Mouse (Mus musculus) neural tube, embryonic 14.5 days (tissue): ENCODE measurements around the gene Arrb1. TPM values are rescaled to one million over a fixed set of nuclear protein-coding genes. Genes with fewer than 3 reads are reported as not detected.

ENCODE experiments used
- ATAC-seq: fragments of 200-750 bp; cut with Nextera tagmentation; 2 replicates; pipeline ENCODE4 v1.8.0; 2017; ENCODE audit warnings: low read depth, mild to moderate bottlenecking, moderate TSS enrichment, moderate library complexity
- H3K27ac ChIP-seq: fragments of 300-500 bp; sonication (generic); 2 replicates; pipeline ENCODE4 v1.5.1; 2014; ENCODE audit warnings: low read depth, mild to moderate bottlenecking, control low read depth, low read length, moderate library complexity, mixed read lengths
- H3K27me3 ChIP-seq: fragments of 300-500 bp; sonication (generic); 2 replicates; pipeline ENCODE4 v1.6.1; 2014; ENCODE audit warnings: low read length; ENCODE audit not compliant: control insufficient read depth, insufficient read depth
- H3K36me3 ChIP-seq: fragments of 300-500 bp; sonication (generic); 2 replicates; pipeline ENCODE4 v1.6.1; 2014; ENCODE audit warnings: low read length, mixed read lengths; ENCODE audit not compliant: control insufficient read depth, insufficient read depth
- H3K4me1 ChIP-seq: fragments of 300-500 bp; sonication (generic); 2 replicates; pipeline ENCODE4 v1.6.1; 2014; ENCODE audit warnings: low read length; ENCODE audit not compliant: control insufficient read depth, insufficient read depth
- H3K4me2 ChIP-seq: fragments of 300-500 bp; sonication (generic); 2 replicates; pipeline ENCODE4 v1.6.1; 2014; ENCODE audit warnings: mild to moderate bottlenecking, low read depth, low read length, control low read depth
- H3K4me3 ChIP-seq: fragments of 300-500 bp; sonication (generic); 2 replicates; pipeline ENCODE4 v1.5.1; 2014; ENCODE audit warnings: low read depth, low read length, control low read depth, mixed read lengths
- H3K9ac ChIP-seq: fragments of 300-500 bp; sonication (generic); replicated peaks from 2 replicates; pipeline ENCODE4 v1.6.1; 2014; ENCODE audit warnings: low read depth, mild to moderate bottlenecking, control low read depth, low read length, mixed read lengths
- H3K9me3 ChIP-seq: fragments of 300-500 bp; sonication (generic); 2 replicates; pipeline ENCODE4 v1.6.1; 2016; ENCODE audit warnings: low read length; ENCODE audit not compliant: control insufficient read depth
- WGBS: fragments of 180-500 bp; shearing (Covaris S2); extraction: QIAGEN DNeasy Blood & Tissue Kit; methylation state at CpG from one replicate; pipeline ENCODE4 v1.1.7; 2014; 5-methylcytosine and 5-hydroxymethylcytosine counted together
- polyA plus RNA-seq: library from polyadenylated mRNA; unstranded; fragments of >200 nt; fragmentation: Nextera tagmentation; extraction: Ambion mirVana; gene quantifications from 2 replicates; pipeline ENCODE4 v1.2.1, GENCODE M21; 2014

Arrb1 gene
- polyA plus RNA-seq, 1 experiment from 2014 or later: 9.9 TPM

DNA sequence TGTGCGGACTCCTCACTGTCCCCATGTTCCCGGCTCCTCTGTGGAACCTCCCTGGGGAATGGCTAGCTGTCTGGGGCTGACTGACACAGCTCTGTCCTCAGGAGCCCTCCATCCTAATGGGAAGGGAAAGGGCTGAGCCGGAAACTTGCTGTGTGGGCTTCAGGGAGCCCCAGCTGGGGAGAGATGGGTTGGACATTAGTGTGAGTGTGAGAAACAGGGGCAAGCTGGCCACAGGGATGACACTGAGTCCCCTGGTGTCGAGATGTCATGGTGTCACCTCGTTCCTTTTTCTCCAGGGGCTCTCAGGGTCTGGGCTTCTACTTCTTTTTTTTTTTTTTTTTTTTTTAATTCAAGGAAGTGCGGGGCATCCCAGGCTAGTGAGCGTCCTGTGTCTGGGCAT is 47.0 kb downstream of the Arrb1 start:
- Histone ChIP-seq H3K4me2 (no peak overlapping the region), H3K27ac (no peak overlapping the region), H3K27me3 (no peaks in the 10 kb centered on the region), H3K36me3 (peaks cover 6% of the 10 kb centered on the region; the same call in 1 of the 2 replicates), H3K4me3 (no peak overlapping the region), H3K9me3 (no peaks in the 10 kb centered on the region), H3K4me1 (0 out of 2 replicates have a peak, but pooled peaks cover 12% of the 10 kb centered on the region), H3K9ac (no peak overlapping the region)
- WGBS: 55% methylated on average over 7 of the region's 7 CpGs
- no peak for ATAC-seq

DNA sequence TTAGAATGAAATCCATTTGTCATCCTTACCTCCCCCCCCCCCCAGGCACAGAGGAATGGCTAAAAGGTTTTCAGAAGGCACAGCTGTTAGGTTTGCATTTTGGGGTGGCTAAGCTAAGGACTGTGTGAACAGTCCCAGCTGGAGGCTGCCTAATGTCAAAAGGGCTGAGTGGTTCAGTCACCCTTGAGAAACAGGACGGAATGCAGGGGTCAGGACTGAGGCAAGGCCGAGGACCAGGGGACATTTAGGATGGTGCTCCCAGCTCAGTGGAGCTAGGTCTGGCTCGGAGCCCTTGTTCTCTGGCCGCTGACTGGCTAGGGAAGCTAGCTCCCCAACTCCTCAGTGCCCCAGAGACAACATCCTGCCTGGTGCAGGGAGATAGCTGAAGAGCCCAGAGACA is 47.6 kb downstream of the Arrb1 start:
- Histone ChIP-seq H3K4me3 (no peak overlapping the region), H3K27me3 (no peaks in the 10 kb centered on the region), H3K4me1 (0 out of 2 replicates have a peak, but pooled peaks cover 12% of the 10 kb centered on the region), H3K27ac (no peak overlapping the region), H3K36me3 (peaks cover 6% of the 10 kb centered on the region; the same call in 1 of the 2 replicates), H3K4me2 (no peak overlapping the region), H3K9ac (no peak overlapping the region), H3K9me3 (no peaks in the 10 kb centered on the region)
- 35% methylated on average over 4 of the region's 4 CpGs for WGBS
- no peak for ATAC-seq

DNA sequence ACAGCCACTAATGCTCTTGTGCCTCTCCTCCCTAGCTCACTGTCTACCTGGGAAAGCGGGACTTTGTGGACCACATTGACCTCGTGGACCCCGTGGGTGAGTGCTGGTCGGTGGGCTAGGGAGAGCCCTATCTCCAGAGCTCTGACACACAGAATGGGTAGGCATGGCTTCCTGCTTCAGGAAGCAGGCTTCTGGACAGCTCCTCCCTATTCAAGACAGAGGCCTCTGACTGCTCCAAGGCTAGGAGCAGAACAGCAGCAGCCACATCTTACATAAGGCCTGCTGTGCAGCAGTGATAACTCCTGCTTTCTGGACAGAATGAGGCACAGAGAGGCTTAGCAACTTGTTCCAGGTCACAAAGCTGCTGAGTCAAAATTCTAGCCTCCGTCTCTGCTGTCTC is 48.4 kb downstream of the Arrb1 start:
- Histone ChIP-seq H3K36me3 (peaks cover 13% of the 10 kb centered on the region; the same call in 1 of the 2 replicates), H3K4me2 (no peak overlapping the region), H3K4me3 (no peak overlapping the region), H3K9ac (no peak overlapping the region), H3K27me3 (no peaks in the 10 kb centered on the region), H3K4me1 (0 out of 2 replicates have a peak, but pooled peaks cover 12% of the 10 kb centered on the region), H3K9me3 (no peaks in the 10 kb centered on the region), H3K27ac (no peak overlapping the region)
- no peak for ATAC-seq
- WGBS: 86% methylated on average over 5 of the region's 5 CpGs

DNA sequence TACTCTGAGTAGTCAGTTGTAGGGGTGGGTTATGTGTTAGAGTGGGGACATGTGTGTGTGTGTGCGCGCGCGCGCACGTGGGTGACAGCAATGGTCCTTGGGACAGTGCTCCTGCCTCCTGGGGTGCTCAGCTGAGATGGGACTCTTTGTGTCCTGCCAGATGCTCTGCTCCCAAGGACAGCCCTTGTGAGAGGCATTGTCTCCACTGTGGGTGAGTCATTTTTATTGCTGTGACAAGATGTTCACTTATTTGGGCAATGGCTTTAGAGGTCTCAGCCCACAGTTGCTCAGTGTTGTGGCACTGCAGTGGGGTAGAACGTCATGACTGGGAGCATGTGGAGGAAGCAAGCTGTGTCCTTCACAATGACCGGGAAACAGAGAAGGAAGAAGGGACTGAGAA is 50.7 kb downstream of the Arrb1 start:
- Histone ChIP-seq H3K4me3 (no peak overlapping the region), H3K4me1 (0 out of 2 replicates have a peak, but pooled peaks cover 2% of the 10 kb centered on the region), H3K9me3 (no peaks in the 10 kb centered on the region), H3K27ac (no peak overlapping the region), H3K36me3 (peaks cover 13% of the 10 kb centered on the region; the same call in 1 of the 2 replicates), H3K27me3 (no peaks in the 10 kb centered on the region), H3K4me2 (no peak overlapping the region), H3K9ac (no peak overlapping the region)
- ATAC-seq: no peak
- WGBS: 74% methylated on average over 8 of the region's 8 CpGs

DNA sequence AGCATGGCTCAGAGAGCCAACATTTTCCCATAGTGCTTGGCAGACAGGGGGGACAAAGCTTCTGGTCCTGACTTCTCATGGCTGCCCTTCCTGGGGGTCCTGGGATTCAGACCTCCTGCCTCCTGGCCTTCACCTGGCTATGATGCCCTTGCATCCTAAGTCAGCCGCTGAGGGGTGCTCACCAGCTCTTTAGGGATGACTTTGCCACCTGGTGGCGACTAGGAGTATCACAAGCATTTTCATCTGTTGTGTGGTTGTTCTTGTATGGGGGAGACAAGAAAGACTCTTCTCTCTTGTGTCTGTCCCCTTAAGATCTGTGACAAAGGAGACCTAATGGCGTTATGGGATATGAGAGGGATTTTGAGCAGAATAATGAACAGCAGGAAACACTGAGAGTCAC is 54.8 kb downstream of the Arrb1 start:
- H3K36me3 ChIP-seq: peaks cover 35% of the 10 kb centered on the region
- no peaks in the 10 kb centered on the region for H3K4me1 ChIP-seq
- no peak overlapping the region for H3K27ac ChIP-seq
- ATAC-seq: 0 out of 2 replicates have a peak, but pooled peaks have one; percentile 44
- no peaks in the 10 kb centered on the region for H3K9me3 ChIP-seq
- H3K4me3 ChIP-seq: no peak overlapping the region
- WGBS: 9% methylated on average over 3 of the region's 3 CpGs
- no peaks in the 10 kb centered on the region for H3K27me3 ChIP-seq
- H3K9ac ChIP-seq: no peak overlapping the region
- H3K4me2 ChIP-seq: no peak overlapping the region

DNA sequence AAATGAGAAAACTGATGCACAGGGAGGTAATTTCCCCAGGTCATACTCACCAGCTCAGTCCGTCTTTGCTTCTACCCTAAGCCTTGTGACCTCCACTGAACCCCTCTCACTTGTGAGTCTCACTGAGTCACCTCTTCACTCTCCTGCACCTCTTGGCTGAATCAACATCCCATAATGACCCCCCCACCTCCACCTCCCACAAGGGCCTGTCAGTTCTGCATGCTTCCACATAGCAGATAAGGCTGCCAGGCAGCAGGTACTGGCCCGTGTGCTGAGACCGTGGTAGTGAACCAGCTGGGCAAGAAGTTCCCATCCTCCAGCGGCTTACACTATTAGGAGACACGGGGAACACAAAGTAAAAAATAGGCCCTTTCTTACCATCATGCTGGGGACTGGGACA is 55.4 kb downstream of the Arrb1 start:
- no peak overlapping the region for H3K4me3 ChIP-seq
- WGBS: 47% methylated on average over 5 of the region's 5 CpGs
- no peak overlapping the region for H3K27ac ChIP-seq
- H3K9me3 ChIP-seq: no peaks in the 10 kb centered on the region
- peaks cover 36% of the 10 kb centered on the region for H3K36me3 ChIP-seq
- no peak for ATAC-seq
- no peak overlapping the region for H3K4me2 ChIP-seq
- no peaks in the 10 kb centered on the region for H3K27me3 ChIP-seq
- no peaks in the 10 kb centered on the region for H3K4me1 ChIP-seq
- no peak overlapping the region for H3K9ac ChIP-seq

DNA sequence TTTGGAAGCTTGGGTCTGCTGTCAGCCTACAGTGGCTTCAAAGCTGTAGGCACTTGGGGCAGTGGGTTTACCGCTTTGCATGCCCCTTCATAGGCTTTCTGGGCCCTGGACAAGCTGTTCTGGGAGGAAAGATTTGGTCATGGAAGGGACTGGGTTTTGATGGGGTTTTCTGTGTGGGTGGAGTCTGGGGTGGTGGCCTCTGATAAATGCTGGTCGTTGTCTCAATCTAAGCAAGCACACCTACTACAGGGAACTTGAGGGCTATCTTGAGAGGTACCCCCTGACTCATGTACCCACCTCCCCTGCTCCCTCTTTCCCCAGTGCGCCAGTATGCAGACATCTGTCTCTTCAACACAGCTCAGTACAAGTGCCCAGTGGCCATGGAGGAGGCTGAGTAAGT is 57.4 kb downstream of the Arrb1 start:
- no peak overlapping the region for H3K4me3 ChIP-seq
- no peaks in the 10 kb centered on the region for H3K9me3 ChIP-seq
- 97% methylated on average over 3 of the region's 3 CpGs for WGBS
- H3K36me3 ChIP-seq: peaks cover 46% of the 10 kb centered on the region
- H3K27me3 ChIP-seq: no peaks in the 10 kb centered on the region
- no peaks in the 10 kb centered on the region for H3K4me1 ChIP-seq
- no peak overlapping the region for H3K9ac ChIP-seq
- ATAC-seq: no peak
- H3K27ac ChIP-seq: no peak overlapping the region
- no peak overlapping the region for H3K4me2 ChIP-seq

DNA sequence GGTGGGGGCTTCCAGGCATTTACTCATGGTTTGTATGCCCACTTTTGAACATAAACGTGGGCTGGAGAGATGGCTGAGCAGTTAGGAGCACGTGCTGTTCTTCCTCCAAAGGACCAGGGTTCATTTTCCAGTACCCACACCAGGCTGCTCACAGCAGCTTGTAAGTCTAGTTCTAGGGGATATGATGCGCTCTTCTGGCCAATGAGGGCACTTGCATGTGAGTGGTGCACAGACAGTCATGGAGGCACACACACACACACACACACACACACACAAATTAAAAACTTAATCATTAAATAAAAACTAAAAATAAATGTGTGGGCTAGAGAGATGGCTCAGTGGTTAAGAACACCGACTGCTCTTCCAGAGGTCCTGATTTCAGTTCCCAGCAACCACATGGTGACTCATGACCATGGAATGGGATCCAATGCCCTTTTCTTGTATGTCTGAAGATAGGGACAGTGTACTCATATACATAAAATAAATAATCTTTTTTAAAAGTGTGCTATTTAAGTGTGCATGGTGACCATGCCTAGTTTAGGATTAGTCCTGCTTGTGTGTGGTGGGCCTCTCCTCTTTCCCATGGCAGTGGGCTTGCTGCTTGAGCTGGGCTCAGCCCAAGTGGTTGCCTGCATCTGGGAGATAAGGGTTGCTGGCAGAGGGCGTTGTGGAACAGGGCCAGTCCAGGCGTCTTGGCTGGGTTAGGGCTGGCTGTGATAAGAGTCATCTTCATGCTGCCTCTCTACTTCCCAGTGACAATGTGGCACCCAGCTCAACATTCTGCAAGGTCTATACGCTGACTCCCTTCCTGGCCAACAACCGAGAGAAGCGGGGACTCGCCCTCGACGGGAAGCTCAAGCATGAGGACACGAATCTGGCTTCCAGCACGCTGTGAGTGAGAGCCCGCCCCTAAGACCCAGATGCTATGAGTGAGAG is 58.9 kb downstream of the Arrb1 start:
- ATAC-seq: no peak
- H3K9ac ChIP-seq: no peak overlapping the region
- no peak overlapping the region for H3K27ac ChIP-seq
- WGBS: 93% methylated on average over 15 of the region's 15 CpGs
- no peaks in the 10 kb centered on the region for H3K27me3 ChIP-seq
- H3K4me1 ChIP-seq: no peaks in the 10 kb centered on the region
- H3K4me2 ChIP-seq: no peak overlapping the region
- no peaks in the 10 kb centered on the region for H3K9me3 ChIP-seq
- peaks cover 46% of the 10 kb centered on the region for H3K36me3 ChIP-seq
- no peak overlapping the region for H3K4me3 ChIP-seq

DNA sequence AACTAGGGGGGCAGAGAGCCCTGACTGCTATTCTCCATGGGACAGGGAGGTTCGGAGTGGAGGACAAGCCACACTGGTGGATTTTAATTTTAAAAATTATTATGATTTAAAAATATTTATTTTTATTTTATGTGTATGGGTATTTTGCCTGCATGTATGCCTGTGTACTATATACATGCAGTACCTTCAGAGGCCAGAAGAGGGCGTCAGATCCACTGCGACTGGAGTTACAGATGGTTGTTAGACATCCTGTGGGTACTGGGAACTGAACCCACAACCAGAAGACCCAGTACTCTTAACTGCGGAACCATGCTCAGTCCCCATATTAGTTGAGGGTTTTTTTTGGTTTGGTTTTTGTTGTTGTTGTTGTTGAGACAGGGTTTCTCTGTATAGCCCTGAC is 63.5 kb downstream of the Arrb1 start:
- H3K4me2 ChIP-seq: no peak overlapping the region
- WGBS: 78% methylated on average over 4 of the region's 4 CpGs
- no peak overlapping the region for H3K4me3 ChIP-seq
- H3K9me3 ChIP-seq: no peaks in the 10 kb centered on the region
- peaks cover 51% of the 10 kb centered on the region for H3K36me3 ChIP-seq
- H3K27me3 ChIP-seq: no peaks in the 10 kb centered on the region
- H3K27ac ChIP-seq: no peak overlapping the region
- no peaks in the 10 kb centered on the region for H3K4me1 ChIP-seq
- ATAC-seq: no peak
- no peak overlapping the region for H3K9ac ChIP-seq
